Mouse (Mus musculus): ENCODE measurements around the gene Ankle1. TPM values are rescaled to one million over a fixed set of nuclear protein-coding genes. Genes with fewer than 3 reads are reported as not detected.

Gene Ankle1
- total RNA-seq, 4 experiments from 2014 or later = not detected

GRCm38 (mm10) chr8:71381971-71382961 lies 23.5 kb upstream of the Ankle1 start:
- DNase-seq (ENCODE audit: low spot score in 2 of 2) = peak; percentile 85 to 90

GRCm38 (mm10) chr8:71383396-71383795 lies 22.4 kb upstream of the Ankle1 start:
- no peak for DNase-seq (ENCODE audit: low spot score in 2 of 2)

- no peak for DNase-seq (ENCODE audit: low spot score in 2 of 2)
These were observed 21.9 kb upstream of the Ankle1 start for GRCm38 (mm10) chr8:71383860-71384259.

- no peak for DNase-seq (ENCODE audit: low spot score in 2 of 2)
These were observed 20.5 kb upstream of the Ankle1 start for GRCm38 (mm10) chr8:71385212-71385835.

GRCm38 (mm10) chr8:71388267-71388666 lies 17.5 kb upstream of the Ankle1 start:
- no peak for DNase-seq (ENCODE audit: low spot score in 2 of 2)

- no peak for DNase-seq (ENCODE audit: low spot score in 2 of 2)
These were observed 14.1 kb upstream of the Ankle1 start for GRCm38 (mm10) chr8:71391696-71392095.

- no peak for DNase-seq (ENCODE audit: low spot score in 2 of 2)
These were observed 13.4 kb upstream of the Ankle1 start for GRCm38 (mm10) chr8:71392391-71392790.

GRCm38 (mm10) chr8:71392871-71393270 lies 12.9 kb upstream of the Ankle1 start:
- DNase-seq (ENCODE audit: low spot score in 2 of 2) = no peak

GRCm38 (mm10) chr8:71394481-71394880 lies 11.3 kb upstream of the Ankle1 start:
- DNase-seq (ENCODE audit: low spot score in 2 of 2) = no peak

GRCm38 (mm10) chr8:71395071-71395470 lies 10.7 kb upstream of the Ankle1 start:
- DNase-seq (ENCODE audit: low spot score in 2 of 2) = no peak

GRCm38 (mm10) chr8:71395629-71396028 lies 10.2 kb upstream of the Ankle1 start, which contains the start of gene Ushbp1:
TSS of gene Ushbp1 (minus strand) at chr8:71395802.
- no peak for DNase-seq (ENCODE audit: low spot score in 2 of 2)

GRCm38 (mm10) chr8:71396639-71397305 lies 9.0 kb upstream of the Ankle1 start, which contains the start of gene Babam1:
TSS of gene Babam1 (plus strand) at chr8:71396861.
- DNase-seq (ENCODE audit: low spot score in 2 of 2) = peak; percentile 89 to 92

- no peak for DNase-seq (ENCODE audit: low spot score in 2 of 2)
These were observed 8.1 kb upstream of the Ankle1 start for GRCm38 (mm10) chr8:71397701-71398100.

GRCm38 (mm10) chr8:71400826-71401225 lies 5.0 kb upstream of the Ankle1 start:
- DNase-seq (ENCODE audit: low spot score in 2 of 2) = no peak

- DNase-seq (ENCODE audit: low spot score in 2 of 2) = peak in 1 of 2 experiments; percentile 1
These were observed 4.4 kb upstream of the Ankle1 start for GRCm38 (mm10) chr8:71401454-71401853.

GRCm38 (mm10) chr8:71402446-71402964 lies 3.3 kb upstream of the Ankle1 start:
- peak in 1 of 2 experiments; percentile 1 for DNase-seq (ENCODE audit: low spot score in 2 of 2)

GRCm38 (mm10) chr8:71403107-71403885 lies 2.5 kb upstream of the Ankle1 start:
- peak in 1 of 2 experiments; percentile 1 for DNase-seq (ENCODE audit: low spot score in 2 of 2)

GRCm38 (mm10) chr8:71404011-71404410 lies 1.8 kb upstream of the Ankle1 start:
- peak in 1 of 2 experiments; percentile 2 for DNase-seq (ENCODE audit: low spot score in 2 of 2)

- DNase-seq (ENCODE audit: low spot score in 2 of 2) = peak in 1 of 2 experiments; percentile 2
These were observed 859 bp upstream of the Ankle1 start for GRCm38 (mm10) chr8:71404951-71405351.

All from gastrocnemius, adult 8-10 months (tissue).